Mouse (Mus musculus) brain, adult 2 months (tissue): ENCODE measurements around the gene Cfap221.

Source experiments
- DNase-seq: peaks from one replicate; pipeline ENCODE4 v3.0.0; 2011; ENCODE audit warnings: low read depth, low spot score

Cfap221 gene

GRCm38 (mm10) chr1:120007851-120008588 is 11.0 kb upstream of the Cfap221 start:
- no peak for DNase-seq

DNA sequence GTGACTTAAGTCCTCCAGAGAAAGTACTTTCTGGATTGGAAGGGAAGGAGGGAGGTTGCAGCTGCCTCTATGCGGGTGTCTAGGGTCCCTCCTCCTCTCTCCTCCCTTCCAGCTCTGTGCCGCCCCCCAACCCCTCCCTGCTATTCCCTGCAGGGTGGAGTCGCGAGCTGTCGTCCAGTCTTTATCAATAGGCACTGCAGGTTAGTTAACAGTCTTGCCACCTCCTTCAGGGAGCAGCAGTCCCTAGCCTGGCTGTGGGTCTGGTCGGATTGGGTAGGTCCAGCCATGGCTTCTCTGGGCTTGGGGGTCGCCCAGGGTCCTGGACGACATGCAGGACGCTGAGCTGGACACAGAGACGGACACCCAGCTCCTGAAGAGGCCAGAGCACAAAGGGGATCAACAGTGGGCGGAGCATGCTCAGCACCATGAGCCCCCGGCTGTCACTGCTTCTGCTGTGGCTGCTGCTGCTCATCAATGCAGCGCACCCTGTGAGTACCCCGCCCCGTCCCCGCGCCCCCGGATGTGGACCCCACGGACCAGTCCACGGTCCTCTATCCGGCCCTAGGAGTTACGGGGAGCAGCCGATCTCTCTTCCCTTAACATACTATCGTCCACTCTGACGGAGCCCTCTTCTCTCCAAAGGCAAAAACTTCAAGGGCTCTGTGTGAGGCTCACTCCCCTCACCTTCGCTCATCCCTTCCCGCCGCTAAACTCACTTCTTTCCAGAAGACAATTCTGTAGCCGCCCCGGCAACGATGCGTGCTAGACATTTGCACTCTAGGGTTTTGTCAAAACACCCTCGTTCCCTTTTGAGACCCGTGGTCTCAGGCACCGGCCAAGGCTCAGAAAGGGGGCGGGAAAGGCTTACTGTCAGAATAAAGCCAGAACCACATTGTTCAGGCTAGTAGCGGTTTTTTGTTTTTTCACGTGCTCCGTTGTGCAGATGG is 10.1 kb upstream of the Cfap221 start, which contains the start of gene Sctr:
Gene Sctr, plus strand, starts transcription at position 51 of the 947 bp plus-strand sequence.
- no peak for DNase-seq

GRCm38 (mm10) chr1:119997644-119998043 is 610 bp upstream of the Cfap221 start:
- DNase-seq: no peak

DNA sequence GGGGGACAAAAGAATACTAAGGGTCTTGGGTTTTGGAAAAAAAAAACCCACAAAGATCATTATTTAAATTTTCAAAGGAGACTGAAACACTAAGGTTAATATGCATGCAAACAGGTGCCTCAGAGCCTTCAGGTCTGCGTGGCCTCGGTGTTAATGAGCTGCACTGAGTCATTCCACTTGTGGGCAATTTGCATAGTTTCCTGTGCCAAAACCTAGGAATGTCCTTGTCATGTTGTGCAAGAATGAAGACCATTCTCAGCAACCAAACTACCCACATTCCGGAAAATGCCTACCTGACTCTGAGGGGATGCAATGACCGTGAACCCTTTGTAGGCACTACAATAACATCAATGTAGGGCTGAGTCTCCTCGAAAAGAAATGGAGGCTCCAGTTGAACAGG is 10.5 kb downstream of the Cfap221 start:
- DNase-seq: no peak

GRCm38 (mm10) chr1:119975141-119975540 is 21.9 kb downstream of the Cfap221 start:
- no peak for DNase-seq

- no peak for DNase-seq
Measured at GRCm38 (mm10) chr1:119973117-119973516, 23.9 kb downstream of the Cfap221 start.

DNA sequence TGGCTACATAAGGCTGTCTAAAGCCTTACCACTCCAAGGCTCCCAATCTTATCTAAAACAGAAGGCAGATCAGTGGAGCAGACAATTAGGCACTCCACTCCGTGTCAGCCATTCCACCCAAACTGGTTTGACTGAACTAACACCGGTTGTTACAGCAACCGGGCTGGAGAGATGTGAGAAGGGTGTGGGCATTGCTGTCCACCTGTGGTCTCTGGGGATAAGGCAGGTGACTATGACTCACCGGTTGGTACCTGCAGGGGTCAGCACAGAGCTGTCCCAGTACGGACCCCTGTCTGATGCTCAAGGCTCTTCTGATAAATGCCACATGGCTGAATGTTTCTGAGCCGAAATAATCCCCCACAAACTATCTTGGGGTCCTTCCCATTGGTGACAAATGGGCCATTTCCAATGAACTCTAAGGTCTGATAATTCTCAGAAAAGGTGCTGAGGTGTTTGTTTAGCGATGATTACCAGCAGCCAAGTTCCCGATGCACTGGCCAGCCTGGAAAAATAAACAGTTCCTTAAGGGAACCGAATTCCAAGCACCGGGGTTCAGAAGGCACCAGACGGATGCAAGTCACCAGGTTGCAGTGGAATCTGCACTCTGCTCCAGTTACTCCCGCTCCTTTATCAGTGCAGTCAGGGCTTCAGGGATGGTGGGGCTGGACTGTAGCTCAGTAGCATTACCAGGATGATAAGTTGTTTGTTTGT is 31.1 kb downstream of the Cfap221 start:
- DNase-seq: no peak

- DNase-seq: no peak
Measured at GRCm38 (mm10) chr1:119959920-119960319, 37.1 kb downstream of the Cfap221 start.

- DNase-seq: no peak
Measured at GRCm38 (mm10) chr1:119959464-119959863, 37.6 kb downstream of the Cfap221 start.

- peak; percentile 68 for DNase-seq
Measured at GRCm38 (mm10) chr1:119957716-119958222, 39.3 kb downstream of the Cfap221 start.

DNA sequence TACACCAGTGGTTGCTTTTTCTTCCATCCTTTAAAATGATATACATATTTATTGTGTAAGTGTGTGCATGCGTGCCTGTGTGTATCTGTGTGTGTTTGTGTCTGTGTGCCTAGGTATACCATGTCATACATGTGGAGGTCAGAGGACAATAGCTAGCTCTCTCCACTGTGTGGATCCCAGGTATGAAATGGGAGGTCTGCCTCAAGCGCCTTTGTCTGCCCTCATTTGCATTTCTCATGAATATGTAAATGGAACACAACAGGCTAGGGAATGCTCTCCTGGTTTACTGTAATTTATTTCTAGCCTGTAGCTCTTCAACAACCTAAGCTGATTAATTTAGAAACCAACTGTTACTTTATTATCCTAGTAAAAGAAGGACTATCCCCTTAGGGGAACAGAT is 42.4 kb downstream of the Cfap221 start:
- DNase-seq: no peak

DNA sequence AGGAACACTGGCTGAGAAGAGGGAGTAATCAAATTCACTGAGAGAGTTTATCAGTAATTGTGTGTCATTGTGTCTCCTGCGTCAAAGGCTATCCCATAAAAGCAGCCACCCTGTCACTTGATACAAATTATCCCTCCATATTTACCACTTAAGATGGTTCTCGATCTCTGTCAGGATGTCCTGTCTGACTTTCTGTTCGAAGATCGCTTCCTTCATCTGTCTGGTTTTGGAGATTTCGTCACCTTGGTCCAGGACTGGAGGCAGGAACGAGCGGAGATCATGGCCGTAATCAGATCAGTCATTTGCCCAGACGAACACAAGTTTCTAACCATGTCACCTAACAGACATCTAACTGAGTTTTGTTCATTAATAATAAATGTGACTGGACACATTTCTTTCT is 43.6 kb downstream of the Cfap221 start:
- DNase-seq: no peak

DNA sequence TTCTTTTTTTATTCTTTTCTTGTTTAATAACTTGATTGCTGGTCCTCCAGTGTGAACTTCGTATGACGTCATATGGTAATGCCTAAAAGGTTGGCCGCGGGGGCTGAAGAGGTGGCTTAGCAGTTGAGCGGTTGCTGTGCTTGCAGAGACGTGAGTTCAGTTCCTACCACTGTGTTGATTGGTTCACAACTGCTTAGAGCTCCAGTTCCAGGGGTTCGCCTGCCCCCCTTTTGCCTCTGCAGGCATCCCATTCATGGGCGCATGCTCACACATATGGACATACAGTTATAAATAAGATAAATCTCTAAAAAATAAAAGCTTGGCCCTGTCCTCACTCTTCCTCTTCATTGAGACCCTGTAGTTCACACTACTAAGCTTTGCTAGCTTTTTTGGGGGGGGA is 46.9 kb downstream of the Cfap221 start:
- DNase-seq: no peak

- peak; percentile 24 for DNase-seq
Measured at GRCm38 (mm10) chr1:119936861-119937260, 60.2 kb downstream of the Cfap221 start.

DNA sequence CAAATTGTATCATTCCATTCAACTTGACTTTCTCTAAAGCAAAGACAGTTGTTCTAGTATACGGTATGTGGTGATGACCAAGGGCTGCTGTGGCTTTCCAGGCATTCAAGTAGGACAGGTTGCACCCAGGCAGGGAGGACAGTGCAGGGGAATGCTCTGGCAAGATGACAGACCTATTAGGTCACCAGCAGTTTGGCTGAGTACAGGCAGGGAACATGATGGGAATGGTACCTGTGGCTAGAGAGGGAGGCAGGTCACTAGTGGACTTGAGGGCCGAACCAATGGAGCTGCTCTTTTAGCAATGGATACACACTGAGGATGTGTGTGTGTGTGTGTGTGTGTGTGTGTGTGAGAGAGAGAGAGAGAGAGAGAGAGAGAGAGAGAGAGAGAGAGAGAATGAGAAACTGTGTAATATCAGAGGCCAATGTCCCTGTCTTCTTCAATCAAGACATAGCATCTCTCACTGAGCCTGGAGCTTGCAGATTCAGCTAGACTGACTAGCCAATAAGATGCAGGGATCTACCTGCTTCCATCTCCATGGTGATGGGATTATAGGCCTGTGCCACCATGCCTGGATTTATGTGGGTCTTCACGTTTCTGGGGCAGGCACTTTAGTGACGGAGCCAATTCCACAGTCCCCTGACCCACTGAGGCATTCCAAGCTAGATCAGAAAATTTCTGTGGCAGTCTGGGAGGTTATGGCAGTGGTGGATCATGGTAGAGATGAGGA is 65.4 kb downstream of the Cfap221 start:
- no peak for DNase-seq

GRCm38 (mm10) chr1:119929715-119930114 is 67.3 kb downstream of the Cfap221 start:
- DNase-seq: peak; percentile 81

DNA sequence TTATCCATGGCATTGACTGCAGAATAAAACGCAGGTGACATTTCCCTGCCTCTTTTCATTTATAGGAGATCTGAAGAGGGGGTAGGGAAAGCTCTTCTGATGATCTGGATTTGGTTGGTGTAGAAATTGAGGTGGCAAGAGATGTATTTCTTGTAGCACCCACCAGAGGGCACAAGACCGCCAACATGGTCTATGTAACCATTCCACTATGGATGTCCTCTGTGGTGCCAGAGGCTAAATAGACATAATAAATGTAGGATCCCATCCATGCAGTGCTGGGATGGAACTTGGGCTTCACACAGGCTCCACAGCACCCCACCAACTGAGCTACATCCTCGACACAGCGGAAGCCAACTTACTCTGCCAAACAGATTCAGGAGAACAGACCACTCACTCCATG is 77.7 kb downstream of the Cfap221 start:
- DNase-seq: no peak

DNA sequence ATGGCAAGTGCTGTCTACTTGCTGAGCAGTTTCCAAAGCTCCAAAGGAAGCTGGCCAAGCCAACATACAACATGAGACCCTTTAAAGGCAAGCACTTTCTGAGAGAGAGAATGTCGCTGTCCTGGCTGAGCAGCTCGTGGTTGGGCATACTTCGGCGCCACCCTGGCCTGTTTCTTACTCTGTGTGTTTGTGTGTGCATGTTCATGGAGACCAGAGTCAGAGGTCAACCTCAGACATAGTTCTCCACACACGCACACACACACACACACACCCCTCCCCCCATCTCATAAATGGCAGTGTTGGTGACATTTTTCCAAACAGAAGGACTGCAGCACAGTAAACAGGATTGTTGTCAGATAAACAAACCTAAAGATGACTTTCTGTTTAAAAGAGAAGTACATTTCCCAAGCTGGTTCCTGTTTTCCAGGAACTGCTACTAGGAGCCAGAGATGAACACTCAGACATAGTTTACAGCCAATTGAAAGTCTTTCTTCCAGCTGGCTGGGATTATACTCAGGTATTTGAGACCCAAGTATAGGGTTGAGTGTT is 80.1 kb downstream of the Cfap221 start:
- DNase-seq: no peak

DNA sequence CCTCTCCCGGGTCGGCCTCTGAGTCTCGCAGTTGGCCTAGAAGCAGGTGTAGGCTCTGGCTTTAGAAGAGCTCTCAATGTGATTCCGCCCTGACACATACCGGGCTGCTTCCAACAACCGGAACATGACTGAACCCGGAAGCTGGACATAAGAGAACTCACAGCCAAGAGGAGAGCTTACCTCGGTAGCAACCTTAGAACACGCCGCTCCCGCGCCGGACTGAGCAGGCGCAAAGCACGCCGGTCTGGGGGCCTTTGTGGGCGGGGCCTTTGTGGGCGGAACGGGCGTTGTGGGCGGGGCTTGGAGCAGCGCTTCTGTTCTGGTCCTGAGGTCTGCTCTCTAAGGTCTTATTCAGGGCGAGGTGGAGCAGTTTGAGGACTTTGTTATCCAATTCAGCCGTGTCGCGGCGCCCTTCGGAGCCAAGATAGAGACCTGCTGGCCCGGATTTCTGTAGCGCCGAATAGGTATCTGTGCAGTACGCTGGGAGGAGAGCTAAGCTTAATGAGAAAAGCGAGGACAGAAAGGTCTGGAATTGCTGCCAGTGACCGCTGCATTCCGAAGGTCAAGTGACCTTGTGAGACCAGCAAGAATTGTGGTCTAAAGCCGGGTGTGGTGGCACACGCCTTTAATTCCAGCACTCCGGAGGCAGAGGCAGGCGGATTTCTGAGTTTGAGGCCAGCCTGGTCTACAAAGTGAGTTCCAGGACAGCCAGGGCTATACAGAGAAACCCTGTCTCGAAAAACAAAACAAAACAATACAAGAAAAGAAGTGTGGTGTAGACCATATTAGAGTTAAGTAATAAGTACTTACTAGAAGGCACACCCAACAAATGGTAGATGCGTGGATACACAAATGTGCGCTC is 83.8 kb downstream of the Cfap221 start, which contains the start of gene Tmem177:
Gene Tmem177, minus strand, starts transcription at position 256 of the 862 bp plus-strand sequence.
- DNase-seq: peak; percentile 95
